Mouse (Mus musculus) bone marrow macrophage, adult 2 months (primary cell): ENCODE measurements around the gene Fkbp6.

Experiments
- CTCF ChIP-seq: IDR thresholded peaks from 2 replicates; pipeline ENCODE4 v1.5.1; 2012; ENCODE audit warnings: low read depth, mild to moderate bottlenecking, low read length, moderate library complexity
- POLR2A ChIP-seq: IDR thresholded peaks from 2 replicates; pipeline ENCODE4 v1.6.1; 2012; ENCODE audit warnings: mild to moderate bottlenecking, low read depth, low read length, borderline replicate concordance

DNA sequence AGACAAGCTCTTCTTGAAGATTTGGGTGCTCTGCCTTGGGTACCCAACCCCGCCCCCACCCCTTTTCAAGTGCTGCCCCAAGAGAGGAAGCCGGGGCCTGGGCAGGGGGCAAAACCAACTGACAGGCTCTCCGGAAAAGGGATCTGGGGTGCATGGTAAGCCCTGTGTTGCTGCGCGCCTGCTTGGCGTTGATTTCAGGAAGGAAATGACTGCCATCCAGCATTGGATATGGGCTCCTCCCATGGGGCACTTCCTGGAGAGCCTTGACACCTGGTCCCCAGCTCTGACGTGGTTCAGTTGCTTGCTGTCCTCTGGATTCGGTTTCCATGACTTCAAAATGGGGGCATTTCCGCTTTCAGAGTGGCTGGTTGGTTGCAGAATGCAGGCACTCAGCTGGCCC, 85.3 kb downstream of the Fkbp6 start:
- TF ChIP-seq CTCF, result no peak
- TF ChIP-seq POLR2A, result no peak
